Mouse (Mus musculus): ENCODE results near the gene Gabrb3.
A peak's percentile ranks its signal among the peaks of the same experiment; 100 is the strongest.

The Gabrb3 gene

GRCm38 (mm10) chr7:57706092-57706491, 286.6 kb downstream of the Gabrb3 start:
- peak in 1 of 2 experiments; percentile 42 for DNase-seq (ENCODE audit: low spot score in 2 of 2)

GRCm38 (mm10) chr7:57706976-57707740, 287.7 kb downstream of the Gabrb3 start:
- DNase-seq (ENCODE audit: low spot score in 2 of 2), result no peak

- no peak for DNase-seq (ENCODE audit: low spot score in 2 of 2)
These were observed 292.2 kb downstream of the Gabrb3 start for GRCm38 (mm10) chr7:57711709-57712108.

- no peak for DNase-seq (ENCODE audit: low spot score in 2 of 2)
These were observed 327.3 kb downstream of the Gabrb3 start for GRCm38 (mm10) chr7:57746836-57747235.

- no peak for DNase-seq (ENCODE audit: low spot score in 2 of 2)
These were observed 341.0 kb downstream of the Gabrb3 start for GRCm38 (mm10) chr7:57760466-57760865.

GRCm38 (mm10) chr7:57778754-57779153, 359.3 kb downstream of the Gabrb3 start:
- no peak for DNase-seq (ENCODE audit: low spot score in 2 of 2)

GRCm38 (mm10) chr7:57786102-57786501, 366.6 kb downstream of the Gabrb3 start:
- peak in 1 of 2 experiments; percentile 41 for DNase-seq (ENCODE audit: low spot score in 2 of 2)

GRCm38 (mm10) chr7:57787520-57787919, 368.0 kb downstream of the Gabrb3 start:
- no peak for DNase-seq (ENCODE audit: low spot score in 2 of 2)

- DNase-seq (ENCODE audit: low spot score in 2 of 2), result no peak
These were observed 383.8 kb downstream of the Gabrb3 start for GRCm38 (mm10) chr7:57803266-57803665.

GRCm38 (mm10) chr7:57813716-57814115, 394.2 kb downstream of the Gabrb3 start:
- no peak for DNase-seq (ENCODE audit: low spot score in 2 of 2)

- no peak for DNase-seq (ENCODE audit: low spot score in 2 of 2)
These were observed 422.9 kb downstream of the Gabrb3 start for GRCm38 (mm10) chr7:57842383-57842896.

GRCm38 (mm10) chr7:57867951-57868350, 448.5 kb downstream of the Gabrb3 start:
- DNase-seq (ENCODE audit: low spot score in 2 of 2), result no peak
